Mouse (Mus musculus): Measurements from ENCODE around the gene P4hb.

DNA sequence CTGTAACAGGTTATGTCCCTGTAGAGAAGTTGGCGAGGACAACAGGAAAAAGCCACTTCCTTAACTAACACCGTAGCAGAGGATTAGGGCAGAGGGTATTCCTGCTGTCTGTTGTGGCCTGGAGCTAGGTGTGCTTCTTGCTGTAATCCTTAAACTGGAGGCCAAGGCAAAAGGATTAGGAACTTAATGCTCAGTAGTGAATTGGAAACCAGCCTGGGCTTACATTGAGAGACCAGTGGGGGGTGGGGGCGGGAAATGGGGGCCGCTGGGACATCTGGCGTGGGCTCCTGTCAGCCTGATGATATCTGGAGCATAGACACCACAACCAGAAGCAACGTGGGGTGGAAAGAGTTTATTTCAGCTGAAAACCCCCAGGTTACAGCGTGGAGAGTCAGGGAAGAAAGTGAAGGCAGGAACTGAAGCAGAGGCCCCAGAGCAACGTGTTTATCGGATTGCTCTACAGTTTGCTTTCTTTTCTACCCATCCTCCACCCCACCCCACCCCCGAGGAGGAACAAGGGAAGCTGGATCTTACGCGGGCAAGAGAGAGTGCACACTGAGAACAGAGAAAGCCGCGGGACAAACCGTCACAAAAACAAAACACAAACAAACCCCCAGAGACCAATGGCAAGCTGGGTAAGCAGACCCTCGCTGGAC lies 62.5 kb downstream of the P4hb start:
- TF ChIP-seq ZC3H11A (IDR thresholded peaks at IDR 0.05; ENCODE audit: borderline replicate concordance, low read depth, low read length) (no peak), ZNF384 (IDR thresholded peaks at IDR 0.05; ENCODE audit: low read depth, low read length) (no peak), HCFC1 (IDR thresholded peaks at IDR 0.05; ENCODE audit: borderline replicate concordance, insufficient read depth, low read length) (no peak), MAFK (IDR thresholded peaks at IDR 0.05; ENCODE audit: insufficient read depth, low read depth, low read length) (no peak), CHD2 (IDR thresholded peaks at IDR 0.05; ENCODE audit: low read depth, low read length) (no peak)
